Mouse (Mus musculus): ENCODE results near the gene Ssr4. TPM values are rescaled to one million over a fixed set of nuclear protein-coding genes. Genes with fewer than 3 reads are reported as not detected.

The Ssr4 gene
- polyA plus RNA-seq, 1 experiment from 2014 or later, result 240 TPM

GRCm38 (mm10) chrX:73774802-73775483, 11.9 kb upstream of the Ssr4 start:
- Histone ChIP-seq H3K36me3 (no peaks in the 10 kb centered on the region), H3K9me3 (no peaks in the 10 kb centered on the region), H3K4me3 (replicated peaks) (no peak overlapping the region), H3K27me3 (replicated peaks) (no peaks in the 10 kb centered on the region), H3K27ac (no peak overlapping the region), H3K4me2 (replicated peaks) (no peak overlapping the region), H3K4me1 (replicated peaks) (no peaks in the 10 kb centered on the region), H3K9ac (no peak overlapping the region)
- peak; percentile 79 for ATAC-seq
- 68% methylated on average over 10 of the region's 10 CpGs for WGBS

GRCm38 (mm10) chrX:73782227-73782626, 4.6 kb upstream of the Ssr4 start:
- WGBS, result 84% methylated on average over 3 of the region's 3 CpGs
- Histone ChIP-seq H3K9ac (no peak overlapping the region), H3K9me3 (no peaks in the 10 kb centered on the region), H3K4me2 (replicated peaks) (no peak overlapping the region), H3K27ac (no peak overlapping the region), H3K27me3 (replicated peaks) (no peaks in the 10 kb centered on the region), H3K4me3 (replicated peaks) (no peak overlapping the region), H3K4me1 (replicated peaks) (no peaks in the 10 kb centered on the region), H3K36me3 (no peaks in the 10 kb centered on the region; the same call in 1 of the 2 replicates)
- no peak for ATAC-seq

DNA sequence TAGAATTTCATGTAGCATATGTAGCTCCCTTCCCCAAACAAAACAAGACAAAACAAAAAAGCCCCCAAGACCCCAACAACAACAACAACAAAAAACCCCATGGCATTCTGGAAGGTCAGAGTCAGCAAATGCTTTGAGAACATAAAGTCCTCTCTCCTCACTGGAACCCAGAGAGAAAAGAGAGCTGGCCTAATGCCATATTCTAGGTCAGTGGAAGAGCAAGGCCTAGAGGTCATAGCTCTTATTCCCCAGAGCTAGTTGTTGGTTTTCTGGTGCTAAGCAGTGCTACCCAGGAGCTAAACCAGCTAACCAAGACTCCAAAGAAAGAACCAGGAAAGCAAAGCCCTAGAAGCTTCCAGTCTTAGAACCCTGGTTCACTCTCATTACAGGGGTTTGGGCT, 1.2 kb upstream of the Ssr4 start:
- Histone ChIP-seq H3K9ac (peak overlapping the region; percentile 53), H3K4me2 (replicated peaks) (peak overlapping the region; percentile 56), H3K9me3 (no peaks in the 10 kb centered on the region), H3K27ac (peak overlapping the region; percentile 93; the same call in 1 of the 2 replicates), H3K27me3 (replicated peaks) (no peaks in the 10 kb centered on the region), H3K4me3 (replicated peaks) (peak overlapping the region; percentile 58), H3K36me3 (no peaks in the 10 kb centered on the region; the same call in 1 of the 2 replicates), H3K4me1 (replicated peaks) (no peaks in the 10 kb centered on the region)
- no peak for ATAC-seq

- H3K27ac ChIP-seq, result peak overlapping the region; percentile 73
- no peaks in the 10 kb centered on the region for H3K4me1 ChIP-seq (replicated peaks)
- no peaks in the 10 kb centered on the region for H3K9me3 ChIP-seq
- H3K36me3 ChIP-seq, result no peaks in the 10 kb centered on the region
- no peaks in the 10 kb centered on the region for H3K27me3 ChIP-seq (replicated peaks)
- no peak; the same call in 1 of the 2 replicates for ATAC-seq
- peak overlapping the region; percentile 54 for H3K4me2 ChIP-seq (replicated peaks)
- 17% methylated on average over 20 of the region's 22 CpGs for whole genome bisulfite sequencing
- H3K9ac ChIP-seq, result peak overlapping the region; percentile 69
- H3K4me3 ChIP-seq (replicated peaks), result peak overlapping the region; percentile 58
These were observed 364 bp downstream of the Ssr4 start for GRCm38 (mm10) chrX:73787225-73787558.

GRCm38 (mm10) chrX:73788501-73788900, 1.7 kb downstream of the Ssr4 start:
- ATAC-seq, result no peak
- Histone ChIP-seq H3K9ac (peak overlapping the region; percentile 69), H3K4me1 (replicated peaks) (no peaks in the 10 kb centered on the region), H3K4me2 (replicated peaks) (peak overlapping the region; percentile 54), H3K27me3 (replicated peaks) (no peaks in the 10 kb centered on the region), H3K9me3 (no peaks in the 10 kb centered on the region), H3K4me3 (replicated peaks) (peak overlapping the region; percentile 58), H3K27ac (no peak overlapping the region), H3K36me3 (no peaks in the 10 kb centered on the region)
- WGBS, result 87% methylated on average over 1 of the region's 1 CpGs

DNA sequence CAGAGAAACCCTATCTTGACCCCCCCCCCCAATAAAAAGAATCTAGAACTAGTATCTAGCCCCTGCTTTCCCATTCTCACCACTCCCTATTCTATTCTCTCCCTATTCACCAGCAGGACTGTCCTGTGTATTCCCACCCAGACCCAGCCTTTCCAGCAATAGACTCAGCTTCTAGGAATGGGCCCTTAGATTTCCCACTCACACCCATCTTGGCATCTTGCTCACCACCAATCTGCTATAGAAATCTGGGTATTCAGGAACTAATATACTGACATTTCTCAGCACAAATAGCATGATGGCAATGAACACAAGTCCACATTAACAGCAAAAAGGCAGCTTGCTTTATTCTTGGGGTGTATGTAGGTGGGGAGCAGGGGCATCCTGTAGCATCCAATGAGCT, 6.2 kb downstream of the Ssr4 start:
- Histone ChIP-seq H3K36me3 (no peaks in the 10 kb centered on the region), H3K9ac (no peak overlapping the region), H3K27ac (no peak overlapping the region), H3K9me3 (no peaks in the 10 kb centered on the region), H3K4me1 (replicated peaks) (no peaks in the 10 kb centered on the region), H3K4me2 (replicated peaks) (no peak overlapping the region), H3K27me3 (replicated peaks) (no peaks in the 10 kb centered on the region), H3K4me3 (replicated peaks) (no peak overlapping the region)
- no peak for ATAC-seq

GRCm38 (mm10) chrX:73793505-73793904, 6.7 kb downstream of the Ssr4 start:
- H3K4me1 ChIP-seq (replicated peaks), result no peaks in the 10 kb centered on the region
- no peak overlapping the region for H3K27ac ChIP-seq
- no peaks in the 10 kb centered on the region for H3K9me3 ChIP-seq
- no peak overlapping the region for H3K4me2 ChIP-seq (replicated peaks)
- no peaks in the 10 kb centered on the region for H3K27me3 ChIP-seq (replicated peaks)
- H3K36me3 ChIP-seq, result no peaks in the 10 kb centered on the region
- no peak for ATAC-seq
- 56% methylated on average over 1 of the region's 1 CpGs for WGBS
- H3K9ac ChIP-seq, result no peak overlapping the region
- no peak overlapping the region for H3K4me3 ChIP-seq (replicated peaks)

- no peak for ATAC-seq
- Histone ChIP-seq H3K4me1 (replicated peaks) (no peaks in the 10 kb centered on the region), H3K9me3 (no peaks in the 10 kb centered on the region), H3K27ac (no peak overlapping the region), H3K4me2 (replicated peaks) (no peak overlapping the region), H3K27me3 (replicated peaks) (no peaks in the 10 kb centered on the region), H3K9ac (no peak overlapping the region), H3K4me3 (replicated peaks) (no peak overlapping the region), H3K36me3 (no peaks in the 10 kb centered on the region)
- 96% methylated on average over 2 of the region's 2 CpGs for WGBS
These were observed 10.7 kb downstream of the Ssr4 start for GRCm38 (mm10) chrX:73797511-73797910.

- Histone ChIP-seq H3K9me3 (no peaks in the 10 kb centered on the region), H3K4me3 (replicated peaks) (no peak overlapping the region), H3K36me3 (no peaks in the 10 kb centered on the region), H3K4me2 (replicated peaks) (no peak overlapping the region), H3K27me3 (replicated peaks) (no peaks in the 10 kb centered on the region), H3K4me1 (replicated peaks) (no peaks in the 10 kb centered on the region), H3K27ac (no peak overlapping the region), H3K9ac (no peak overlapping the region)
- peak; percentile 86 for ATAC-seq
- WGBS, result 38% methylated on average over 9 of the region's 9 CpGs
These were observed 11.7 kb downstream of the Ssr4 start for GRCm38 (mm10) chrX:73798502-73798901.

GRCm38 (mm10) chrX:73805814-73806213, 19.0 kb downstream of the Ssr4 start:
- no peaks in the 10 kb centered on the region for H3K36me3 ChIP-seq
- H3K27me3 ChIP-seq (replicated peaks), result no peaks in the 10 kb centered on the region
- no peak for ATAC-seq
- H3K4me3 ChIP-seq (replicated peaks), result no peak overlapping the region
- H3K9me3 ChIP-seq, result no peaks in the 10 kb centered on the region
- WGBS, result 50% methylated on average over 1 of the region's 1 CpGs
- H3K27ac ChIP-seq, result no peak overlapping the region
- no peak overlapping the region for H3K4me2 ChIP-seq (replicated peaks)
- no peak overlapping the region for H3K9ac ChIP-seq
- H3K4me1 ChIP-seq (replicated peaks), result no peaks in the 10 kb centered on the region

- Histone ChIP-seq H3K4me1 (replicated peaks) (no peaks in the 10 kb centered on the region), H3K4me3 (replicated peaks) (peak overlapping the region; percentile 28), H3K4me2 (replicated peaks) (peak overlapping the region; percentile 53), H3K9ac (peak overlapping the region; percentile 36), H3K36me3 (no peaks in the 10 kb centered on the region), H3K27ac (no peak overlapping the region), H3K27me3 (replicated peaks) (no peaks in the 10 kb centered on the region), H3K9me3 (no peaks in the 10 kb centered on the region)
- ATAC-seq, result peak; percentile 41; the same call in 1 of the 2 replicates
- WGBS, result 21% methylated on average over 14 of the region's 14 CpGs
These were observed 28.2 kb downstream of the Ssr4 start for GRCm38 (mm10) chrX:73815072-73815471.

DNA sequence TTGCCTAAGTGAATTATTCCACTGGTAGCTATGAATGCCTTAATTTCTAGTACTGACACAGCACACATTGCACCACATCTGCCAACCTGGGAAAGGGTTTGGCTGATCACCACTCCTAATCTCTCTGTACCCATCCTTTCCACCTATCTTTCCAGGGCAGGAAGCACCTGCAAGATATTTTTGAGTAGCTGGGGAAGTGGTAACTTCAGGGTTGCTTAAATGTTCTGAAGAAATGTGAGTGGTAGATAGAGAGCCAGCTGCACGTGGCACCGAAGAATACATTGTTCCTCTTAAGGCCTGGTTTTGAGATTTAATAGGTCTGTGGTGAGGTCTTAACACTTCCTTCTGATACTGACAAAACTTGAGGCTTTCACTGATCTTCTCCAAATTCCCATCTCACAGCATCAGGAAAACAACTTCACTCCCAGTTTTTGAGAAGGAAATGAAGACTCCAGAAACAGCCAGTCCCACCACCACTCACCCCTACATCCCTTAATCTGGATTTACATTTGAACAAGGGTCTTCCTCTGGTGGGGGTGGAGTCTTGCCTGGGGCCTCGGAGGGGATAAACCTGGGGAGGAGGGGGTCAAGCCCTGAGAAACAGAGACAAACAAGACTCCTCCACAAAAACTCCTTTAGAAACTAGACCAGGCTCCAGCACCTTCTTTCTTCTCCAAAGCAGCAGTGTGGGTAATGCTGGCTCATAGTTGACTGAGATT, 29.9 kb downstream of the Ssr4 start:
- Histone ChIP-seq H3K36me3 (no peaks in the 10 kb centered on the region), H3K4me3 (replicated peaks) (no peak overlapping the region), H3K4me1 (replicated peaks) (no peaks in the 10 kb centered on the region), H3K9ac (no peak overlapping the region), H3K4me2 (replicated peaks) (no peak overlapping the region), H3K27me3 (replicated peaks) (no peaks in the 10 kb centered on the region), H3K9me3 (no peaks in the 10 kb centered on the region), H3K27ac (no peak overlapping the region)
- 60% methylated on average over 3 of the region's 3 CpGs for WGBS
- no peak for ATAC-seq

GRCm38 (mm10) chrX:73823747-73824146, 36.9 kb downstream of the Ssr4 start:
- WGBS, result 18% methylated on average over 17 of the region's 17 CpGs
- Histone ChIP-seq H3K9me3 (no peaks in the 10 kb centered on the region), H3K27me3 (replicated peaks) (peaks cover 19% of the 10 kb centered on the region), H3K36me3 (no peaks in the 10 kb centered on the region), H3K4me1 (replicated peaks) (no peaks in the 10 kb centered on the region), H3K4me3 (replicated peaks) (peak overlapping the region; percentile 57), H3K9ac (no peak overlapping the region), H3K4me2 (replicated peaks) (peak overlapping the region; percentile 77), H3K27ac (no peak overlapping the region)
- no peak for ATAC-seq
